Mouse (Mus musculus): ENCODE measurements at regions not wholly inside any gene's neighbourhood (a gene's known extent, or its start where the extent isn't known, plus 50 kb on each side); places are given as distances from the start of the nearest gene placed in this dataset.

DNA sequence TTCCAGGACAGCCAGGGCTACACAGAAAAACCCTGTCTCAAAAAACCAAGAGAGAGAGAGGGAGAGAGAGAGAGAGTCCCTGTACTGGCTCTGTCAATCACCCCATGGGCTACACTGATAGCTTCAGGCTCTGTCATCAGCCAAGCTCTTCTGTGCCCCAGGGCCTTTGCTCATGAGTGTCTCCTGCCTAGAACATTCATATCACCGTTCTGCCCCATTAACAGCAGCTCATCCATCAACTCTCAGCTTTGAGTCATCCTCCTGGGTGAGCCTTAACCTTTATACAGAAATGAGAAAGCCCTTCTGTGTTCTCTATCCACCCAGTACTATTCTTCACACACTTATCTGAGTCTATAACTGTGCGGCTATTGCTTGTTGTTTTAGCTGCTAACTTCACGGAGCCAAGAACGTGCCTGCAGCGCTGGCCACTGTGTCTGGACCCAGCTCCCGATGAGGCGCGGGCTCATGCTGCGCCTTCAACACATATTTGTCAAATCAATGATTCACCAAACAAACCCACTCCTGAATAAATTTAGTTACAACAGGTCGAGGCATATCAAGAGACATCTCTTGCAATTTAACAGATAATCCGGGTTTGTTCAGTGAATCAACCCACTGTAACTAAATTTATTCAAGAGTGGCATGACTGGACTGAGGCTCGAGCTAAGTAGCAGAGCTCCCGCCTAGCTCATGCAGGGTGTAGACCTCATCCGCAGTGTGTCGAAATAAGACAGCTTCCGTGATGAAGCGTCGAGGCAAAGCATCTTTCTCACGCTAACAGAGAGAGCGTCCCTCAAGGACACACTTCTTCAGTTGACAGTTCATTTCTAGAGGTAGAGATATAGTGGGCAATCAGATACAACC lies 152.1 kb downstream of the Katnal1 start:
- DNase-seq (ENCODE audit: low spot score in 2 of 2), result no peak

DNA sequence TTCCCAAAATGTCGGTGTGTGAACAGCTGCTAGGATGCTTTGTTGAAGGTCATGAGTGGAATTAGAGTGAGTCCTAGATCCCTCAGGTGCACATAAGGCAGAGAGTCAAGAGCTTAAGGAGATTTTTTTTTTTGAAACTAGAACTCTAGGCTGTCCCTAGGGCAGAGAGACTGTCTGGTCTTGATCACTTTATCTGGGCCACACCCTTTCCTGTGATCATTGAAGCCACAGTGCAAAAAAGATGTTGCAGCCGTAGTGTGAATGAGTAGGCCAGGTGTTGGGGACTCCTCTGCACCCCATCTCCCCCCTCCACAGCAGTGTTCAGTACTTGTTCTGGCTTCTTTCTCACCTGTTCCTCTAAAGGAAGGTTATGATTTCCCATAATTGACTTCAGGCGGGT lies 153.9 kb downstream of the Katnal1 start:
- DNase-seq (ENCODE audit: low spot score in 2 of 2), result no peak

DNA sequence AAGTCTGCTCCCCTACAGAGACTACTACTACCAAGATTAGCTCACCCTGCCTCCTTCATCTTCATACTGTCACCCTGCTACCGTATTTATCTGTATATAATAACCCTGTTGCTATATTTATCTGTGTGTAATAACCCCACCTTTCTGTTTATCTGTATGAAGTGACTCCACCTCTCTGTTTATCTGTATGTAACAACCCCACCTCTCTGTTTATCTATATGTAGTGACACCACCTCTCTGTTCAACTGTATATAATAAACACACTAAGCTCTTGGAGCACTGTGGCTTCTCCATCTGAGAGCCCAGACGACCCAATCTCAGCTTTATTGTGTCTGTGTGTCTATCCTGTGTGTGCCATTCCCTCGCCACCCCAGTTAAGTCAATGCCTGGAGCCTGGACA lies 154.7 kb downstream of the Katnal1 start:
- no peak for DNase-seq (ENCODE audit: low spot score in 2 of 2)

DNA sequence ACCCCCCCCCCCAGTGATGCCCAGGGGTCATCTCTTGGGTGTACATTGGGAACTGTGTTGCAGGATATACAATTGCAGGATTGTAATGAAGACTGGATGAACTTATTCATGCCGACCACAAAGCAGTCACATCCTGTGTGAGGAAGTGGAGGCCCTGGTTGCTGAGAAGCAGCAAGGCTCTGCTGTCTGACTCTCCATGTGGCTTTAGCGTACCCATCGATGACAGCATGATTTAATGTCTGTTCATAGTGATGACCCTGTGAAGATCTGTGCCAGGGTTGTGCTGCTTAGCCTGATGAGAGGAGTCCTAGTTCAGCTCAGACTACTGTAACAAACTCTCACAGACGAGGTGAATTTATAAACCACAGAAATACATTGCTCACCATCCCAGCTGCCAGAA lies 159.7 kb downstream of the Katnal1 start:
- DNase-seq (ENCODE audit: low spot score in 2 of 2), result no peak

DNA sequence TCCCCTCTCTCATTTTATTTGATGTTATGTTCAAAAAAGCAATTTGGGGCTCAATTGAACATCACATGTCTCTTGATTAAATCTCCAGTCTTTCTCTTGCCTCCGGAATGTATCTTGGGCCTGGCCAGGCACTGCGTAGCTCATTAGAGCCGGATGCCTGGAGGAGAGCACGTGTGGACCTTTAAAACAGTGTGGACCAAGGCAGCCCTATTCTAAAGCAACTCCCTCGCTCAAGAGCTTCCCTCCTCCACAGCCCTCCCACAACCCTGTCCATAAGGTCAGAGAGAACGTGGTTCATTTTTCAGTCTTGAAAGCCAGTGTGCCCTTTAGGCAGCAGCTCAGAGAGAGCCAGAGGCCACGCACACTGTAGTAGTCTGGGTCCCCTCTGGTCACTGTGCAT lies 160.8 kb downstream of the Katnal1 start:
- DNase-seq (ENCODE audit: low spot score in 2 of 2), result no peak

DNA sequence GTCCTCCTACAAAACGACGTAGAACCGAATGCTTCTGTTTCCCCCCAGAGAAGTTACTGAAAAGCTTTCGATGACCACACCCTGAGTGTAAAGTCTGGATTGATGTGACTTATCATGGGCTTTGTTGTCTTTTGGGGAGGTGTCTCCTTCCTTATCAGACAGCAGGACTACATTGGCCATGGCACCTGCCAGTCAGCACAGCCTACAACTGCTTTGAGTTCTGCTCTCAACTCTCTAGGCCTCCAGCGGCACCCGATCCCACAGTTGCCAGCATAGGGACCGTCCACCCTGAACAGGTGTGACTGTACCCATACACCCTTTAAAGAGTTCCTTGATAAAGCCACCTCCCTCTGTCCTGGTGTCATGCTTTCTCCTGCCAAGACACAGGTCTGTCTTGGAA lies 163.1 kb downstream of the Katnal1 start:
- no peak for DNase-seq (ENCODE audit: low spot score in 2 of 2)

DNA sequence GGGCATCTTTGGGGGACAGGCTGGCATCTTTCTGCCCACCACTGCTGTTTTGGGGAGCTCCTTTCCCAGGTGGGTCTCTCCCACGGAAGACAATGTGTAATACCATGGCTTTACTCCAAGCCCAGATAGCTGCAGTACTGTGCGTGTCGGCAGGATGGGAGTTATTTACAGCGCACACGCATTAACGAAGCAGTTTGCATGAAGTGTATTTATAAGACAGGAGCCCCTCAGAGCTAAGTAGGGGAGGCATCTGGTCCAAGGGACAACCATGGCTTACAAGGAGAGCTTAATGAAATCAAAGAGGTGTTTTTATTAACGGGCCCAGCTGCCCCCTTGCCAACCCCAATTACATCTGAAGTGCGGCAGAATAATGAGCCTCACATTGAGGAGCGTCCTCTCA lies 169.0 kb downstream of the Katnal1 start:
- DNase-seq (ENCODE audit: low spot score in 2 of 2), result no peak

DNA sequence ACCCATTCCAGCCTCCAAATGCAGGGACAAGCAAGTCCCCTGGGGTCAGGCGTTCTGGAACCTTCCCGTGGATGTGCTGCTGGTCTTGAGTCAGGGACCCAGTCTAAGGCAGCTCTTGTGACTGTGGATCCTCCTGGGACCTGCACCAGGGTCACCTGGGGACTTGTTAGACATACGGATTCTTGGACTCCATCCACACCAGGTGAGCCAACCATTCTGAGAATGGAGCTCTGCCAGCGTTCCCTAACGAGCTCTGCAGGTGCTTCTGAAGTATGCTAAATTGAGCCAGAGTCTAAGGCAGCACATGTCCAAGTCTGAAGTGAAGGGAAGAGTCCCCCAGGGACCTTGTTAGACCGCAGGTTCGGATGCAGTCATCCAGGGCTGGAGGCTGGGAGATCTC lies 170.3 kb downstream of the Katnal1 start:
- no peak for DNase-seq (ENCODE audit: low spot score in 2 of 2)

DNA sequence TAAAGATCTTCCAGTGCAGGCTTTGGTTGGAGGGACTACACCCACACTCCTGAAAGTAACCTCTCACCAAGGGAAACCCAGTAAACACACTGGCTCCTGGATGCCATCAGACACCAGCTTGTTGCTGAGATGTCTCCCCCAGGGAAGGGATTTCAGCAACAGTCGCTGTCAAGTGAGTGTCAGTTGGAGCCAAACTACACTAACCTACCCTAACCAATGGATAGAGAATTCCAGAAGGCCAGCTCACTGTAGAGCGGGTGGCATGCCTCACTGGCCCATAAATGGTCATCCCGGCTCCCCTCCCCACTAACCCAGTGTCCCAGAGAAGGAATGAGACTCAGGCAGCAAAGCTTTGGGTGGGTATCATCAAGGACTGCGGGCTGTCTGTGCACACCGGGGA lies 171.4 kb downstream of the Katnal1 start:
- no peak for DNase-seq (ENCODE audit: low spot score in 2 of 2)

DNA sequence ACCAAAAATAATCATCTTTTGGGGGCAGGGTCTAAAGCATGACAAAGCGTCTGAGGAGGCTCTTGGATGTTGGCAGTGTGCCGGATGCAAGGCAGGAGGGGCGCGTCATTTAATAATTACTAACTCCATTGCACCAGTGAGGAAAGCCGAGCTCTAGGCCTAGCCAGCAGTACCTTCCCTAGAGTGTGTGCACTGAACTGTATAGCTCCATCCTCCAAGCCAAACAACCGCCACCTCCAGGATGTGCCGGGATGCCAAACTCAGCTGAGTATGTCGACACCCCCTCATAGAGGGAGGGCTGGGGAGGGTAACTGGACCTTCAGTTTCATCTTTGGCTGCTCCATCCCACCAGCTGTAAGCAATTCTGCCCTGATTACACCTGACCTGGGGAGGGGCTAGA lies 171.9 kb downstream of the Katnal1 start:
- DNase-seq (ENCODE audit: low spot score in 2 of 2), result no peak

DNA sequence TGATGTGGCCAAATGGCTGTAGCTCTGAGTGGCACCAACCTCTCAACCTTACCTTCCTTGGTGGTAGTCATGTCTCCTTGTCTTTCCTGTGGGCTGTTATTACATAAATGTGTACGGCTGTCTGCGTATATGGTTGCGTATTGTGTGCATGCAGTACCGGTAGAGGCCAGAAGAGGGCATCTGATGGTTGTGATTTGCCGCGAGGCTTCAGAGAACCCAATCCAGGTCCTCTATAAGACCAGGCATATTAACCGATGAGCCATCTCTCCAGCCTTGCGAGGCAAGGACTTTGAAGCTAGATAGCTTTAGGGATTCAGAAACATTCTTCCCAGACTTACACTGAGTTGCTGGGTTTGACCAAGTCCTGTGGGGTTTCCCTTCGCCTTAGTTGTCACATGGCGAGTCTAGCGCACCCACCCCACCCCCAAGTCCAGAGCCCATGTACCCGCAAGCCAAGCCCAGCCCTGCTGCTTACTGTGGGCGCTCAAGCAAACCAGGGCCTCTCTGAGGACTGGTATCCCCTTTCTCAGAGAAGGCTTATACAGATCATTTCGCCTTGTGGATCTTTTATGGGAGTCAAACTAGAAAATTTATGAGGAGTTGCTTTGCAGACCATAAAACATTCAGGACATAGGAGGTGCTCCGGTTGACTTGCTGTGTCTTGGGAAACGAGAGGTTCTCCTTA lies 172.7 kb downstream of the Katnal1 start:
- DNase-seq (ENCODE audit: low spot score in 2 of 2), result no peak

DNA sequence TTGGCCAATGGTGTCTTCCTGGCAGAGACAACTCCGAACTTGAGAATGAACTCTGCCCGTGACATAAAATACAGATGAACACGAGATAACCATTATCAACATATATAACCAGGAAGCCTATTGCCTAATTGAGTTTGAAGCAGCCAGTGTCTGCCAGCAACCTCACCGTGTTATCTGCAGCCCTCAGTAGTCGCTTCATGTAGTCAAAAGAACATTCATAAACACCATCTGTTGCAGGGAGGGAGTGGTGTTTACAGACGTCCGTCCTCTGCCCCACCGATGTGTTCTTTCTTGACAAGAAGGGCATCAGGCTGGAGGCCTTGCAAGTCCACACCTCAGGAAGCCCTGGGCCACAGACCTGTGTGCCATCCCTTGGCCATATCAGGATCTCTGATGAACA lies 173.3 kb downstream of the Katnal1 start:
- DNase-seq (ENCODE audit: low spot score in 2 of 2), result no peak

DNA sequence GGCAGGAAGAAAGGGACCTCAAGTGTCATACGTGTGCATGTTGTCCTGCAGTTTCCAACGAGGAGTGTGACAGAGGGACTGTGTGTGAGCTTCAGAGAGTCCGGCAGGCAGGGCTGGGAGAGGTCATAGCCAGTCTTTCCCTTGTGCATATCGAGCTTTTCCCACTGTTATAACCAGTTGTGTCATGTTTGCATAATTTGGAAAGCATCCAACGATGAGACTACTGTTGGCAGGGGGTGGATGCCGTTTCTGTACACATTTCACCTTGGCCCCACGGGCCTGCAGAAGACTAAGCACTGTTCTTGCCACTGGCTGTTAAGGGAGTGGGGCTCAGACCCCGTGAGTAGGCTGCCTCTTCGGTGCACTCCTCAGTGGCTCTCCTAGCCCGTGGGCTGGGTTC lies 174.2 kb downstream of the Katnal1 start:
- no peak for DNase-seq (ENCODE audit: low spot score in 2 of 2)

DNA sequence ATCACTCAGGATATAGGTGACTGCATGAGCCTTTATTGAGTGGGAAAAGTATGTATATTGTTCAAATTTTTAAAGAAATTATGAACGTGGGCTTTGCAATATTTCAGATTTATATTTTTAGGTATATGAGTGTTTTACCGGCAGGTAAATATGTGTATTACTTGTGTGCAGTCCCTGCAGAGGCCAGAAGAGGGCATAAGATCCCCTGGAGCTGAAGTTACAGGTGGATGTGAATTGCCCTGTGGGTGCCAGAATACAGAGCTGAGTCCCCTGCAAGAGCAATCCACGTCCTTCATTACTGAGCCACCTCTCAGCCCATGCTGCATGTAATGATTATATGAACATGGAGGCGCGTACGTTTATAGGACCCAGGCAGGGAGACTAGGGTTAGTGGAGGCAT lies 174.8 kb downstream of the Katnal1 start:
- no peak for DNase-seq (ENCODE audit: low spot score in 2 of 2)

DNA sequence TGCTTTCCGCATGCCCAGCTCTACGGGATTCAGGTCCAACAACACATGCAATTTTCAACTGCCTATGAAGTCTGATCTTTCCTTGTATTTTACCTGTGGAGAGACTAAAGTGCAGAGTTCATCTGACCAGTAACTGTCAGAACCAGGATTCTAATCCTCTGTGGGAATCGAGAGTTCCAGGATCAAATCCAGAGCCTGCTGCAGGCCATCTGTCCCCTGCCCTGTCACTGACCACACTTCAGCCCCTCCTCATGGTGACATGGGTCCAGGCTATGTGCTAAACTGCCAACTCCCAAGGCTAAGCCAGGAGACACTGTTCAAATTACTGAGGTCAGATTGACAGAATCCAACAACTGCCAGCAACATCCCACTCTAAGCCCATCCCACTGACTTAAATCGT lies 175.7 kb downstream of the Katnal1 start:
- DNase-seq (ENCODE audit: low spot score in 2 of 2), result no peak

DNA sequence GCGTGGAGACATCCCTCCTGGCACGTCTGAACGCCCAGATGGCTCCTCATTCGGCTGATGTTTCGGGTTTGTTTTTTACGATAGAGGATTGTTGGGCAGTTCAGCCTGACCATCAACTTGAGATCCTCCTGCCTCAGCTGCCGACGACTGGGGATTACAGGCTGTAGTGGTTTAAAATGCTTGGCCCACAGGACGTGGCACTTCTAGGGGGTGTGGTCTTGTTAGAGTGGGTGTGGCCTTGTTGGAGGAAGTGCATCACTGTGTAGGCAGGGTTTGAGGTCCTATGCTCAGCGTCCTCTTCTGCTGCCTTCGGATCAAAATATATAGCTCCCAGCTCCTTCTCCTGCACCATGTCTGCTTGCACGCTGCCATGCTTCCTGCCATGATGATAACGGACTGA lies 177.1 kb downstream of the Katnal1 start:
- no peak for DNase-seq (ENCODE audit: low spot score in 2 of 2)

DNA sequence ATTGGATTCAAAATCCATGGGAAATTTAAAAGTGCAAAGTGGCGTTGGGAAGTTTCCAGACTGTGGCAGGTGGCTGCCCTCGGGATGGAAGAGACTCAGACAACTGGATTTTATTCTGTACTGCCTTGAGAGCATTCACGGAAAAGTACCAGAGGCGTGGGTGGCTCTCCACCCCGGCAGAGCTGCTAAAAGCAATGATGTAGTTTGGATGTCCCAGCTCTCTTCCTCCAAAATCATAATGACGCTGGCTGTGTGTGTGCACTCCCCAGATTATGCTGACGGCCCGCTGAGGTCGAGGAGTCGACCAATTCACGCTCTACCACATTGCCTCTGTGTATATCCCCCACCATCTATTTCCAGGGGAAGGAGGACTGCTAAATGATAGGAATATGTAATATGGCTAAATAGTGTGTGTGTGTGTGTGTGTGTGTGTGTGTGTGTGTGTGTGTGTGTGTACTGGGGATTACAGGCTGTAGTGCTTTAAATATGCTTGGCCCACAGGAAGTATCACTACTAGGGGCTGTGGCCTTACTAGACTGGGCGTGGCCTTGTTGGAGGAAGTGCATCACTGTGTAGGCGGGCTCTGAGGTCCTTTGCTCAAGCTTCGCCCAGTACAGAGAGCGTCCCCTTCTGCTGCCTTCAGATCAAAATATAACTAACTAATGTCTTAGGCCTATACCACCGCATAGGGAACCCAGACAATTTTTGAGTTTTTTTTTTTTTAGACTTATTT lies 179.0 kb downstream of the Katnal1 start:
- peak; percentile 29 to 80 for DNase-seq (ENCODE audit: low spot score in 2 of 2)

DNA sequence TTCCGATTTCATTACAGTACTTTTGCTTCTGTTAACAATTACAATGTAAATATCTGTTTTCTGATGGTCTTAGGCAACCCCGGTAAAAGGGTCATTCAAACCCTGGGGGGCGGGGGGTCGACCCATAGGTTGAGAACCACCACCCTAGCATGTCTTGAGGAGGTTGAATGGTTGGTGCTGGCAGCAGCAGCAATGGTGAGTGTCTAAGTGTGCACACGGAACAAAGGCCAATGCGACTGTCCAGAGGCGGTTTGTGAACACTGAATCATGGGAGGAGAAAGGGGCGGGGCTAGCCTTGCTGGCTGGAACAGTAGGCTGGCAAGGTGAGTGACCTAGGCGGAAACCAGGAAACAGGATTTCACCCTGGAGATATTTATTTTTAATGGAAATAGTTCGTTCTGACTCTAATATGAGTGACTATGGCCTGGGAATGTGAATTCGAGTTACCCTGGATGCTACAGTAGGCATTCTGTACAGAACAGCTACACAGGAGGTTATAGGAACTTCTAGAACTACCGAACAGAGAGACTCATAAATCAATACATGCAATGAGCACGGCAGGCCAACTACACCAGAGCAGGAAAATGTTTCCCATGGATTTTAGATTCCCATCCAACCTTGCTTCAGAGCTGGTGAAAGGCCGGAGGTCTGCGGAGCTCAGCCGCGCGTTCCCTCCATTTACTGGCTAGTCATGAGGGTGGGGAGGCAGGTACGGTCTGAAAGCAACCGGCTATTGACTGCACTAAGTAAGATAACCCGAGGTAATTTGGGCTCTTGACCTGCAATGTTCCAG lies 181.0 kb downstream of the Katnal1 start:
- no peak for DNase-seq (ENCODE audit: low spot score in 2 of 2)

DNA sequence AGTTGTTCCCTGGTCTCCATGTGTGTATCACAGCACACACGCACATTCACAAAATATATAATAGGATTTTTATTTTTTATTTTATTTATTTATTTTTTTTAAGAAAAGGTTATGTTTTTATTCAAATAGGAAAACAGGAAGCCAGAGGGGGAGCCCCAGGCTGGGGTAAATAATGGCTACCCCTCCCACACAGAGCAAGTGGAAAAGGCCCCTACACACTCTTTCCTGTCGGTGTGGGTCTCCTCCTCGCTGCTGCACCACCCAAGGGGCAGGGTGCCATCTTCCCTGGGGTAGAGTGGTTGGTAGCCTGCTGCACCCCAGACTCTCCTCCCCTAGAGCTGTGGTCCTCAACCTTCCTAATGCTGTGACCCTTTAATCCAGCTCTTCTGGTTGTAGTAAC lies 181.6 kb downstream of the Katnal1 start:
- no peak for DNase-seq (ENCODE audit: low spot score in 2 of 2)

DNA sequence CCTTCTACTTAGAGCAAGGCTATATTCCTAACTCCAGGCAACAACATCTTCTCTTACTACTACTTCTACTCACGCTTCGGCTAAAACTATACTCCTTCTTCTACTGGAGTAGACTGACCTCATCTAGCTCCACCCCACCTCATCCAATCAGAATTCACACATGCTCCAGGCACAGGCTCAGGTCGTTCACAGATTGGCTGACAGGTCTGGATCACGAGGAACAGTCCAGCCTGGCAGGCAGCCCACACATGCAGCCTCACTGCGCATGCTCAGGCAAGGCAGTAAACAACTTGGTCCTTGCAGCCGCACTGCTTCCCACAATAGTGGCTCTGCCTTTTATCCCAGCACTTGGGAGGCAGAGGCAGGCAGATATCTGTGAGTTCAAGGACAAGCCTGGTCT lies 182.4 kb downstream of the Katnal1 start:
- DNase-seq (ENCODE audit: low spot score in 2 of 2), result peak in 1 of 2 experiments; percentile 20

DNA sequence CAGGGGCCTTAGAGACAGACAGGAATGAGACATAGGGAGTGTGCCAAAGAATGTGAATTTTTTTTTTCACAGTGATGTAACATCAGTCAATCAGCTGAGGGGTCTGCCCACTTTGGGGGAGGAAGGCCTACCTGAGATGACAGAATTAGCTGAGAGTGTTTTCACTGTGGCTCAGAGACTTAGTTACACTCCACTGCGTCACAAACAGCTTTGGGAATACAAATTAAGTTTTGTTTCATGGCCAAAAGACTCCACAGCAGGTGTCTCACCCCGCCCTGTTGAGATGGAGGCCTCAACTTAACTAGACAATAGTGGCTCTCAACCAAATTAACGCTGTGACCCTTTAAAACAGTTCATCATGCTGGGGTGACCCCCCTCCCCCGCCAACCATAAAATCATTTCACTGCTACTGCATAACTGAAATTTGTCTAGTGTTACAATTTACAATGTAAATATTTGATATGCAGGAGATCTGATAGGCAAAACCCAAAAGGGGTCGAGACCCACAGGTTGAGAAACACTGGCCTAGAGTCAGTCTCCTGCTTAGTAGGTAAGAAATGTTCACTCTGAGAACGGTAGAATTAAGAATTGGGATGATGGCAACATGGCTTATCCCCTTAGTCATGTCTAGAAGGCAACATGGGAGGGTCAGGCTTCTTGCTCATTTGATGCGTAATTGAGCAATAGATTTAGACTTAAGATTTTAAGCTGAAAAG lies 184.3 kb downstream of the Katnal1 start:
- no peak for DNase-seq (ENCODE audit: low spot score in 2 of 2)
